Comparison of ENCODE assay signal across 8 mouse cellular contexts in the genomic region with DNA sequence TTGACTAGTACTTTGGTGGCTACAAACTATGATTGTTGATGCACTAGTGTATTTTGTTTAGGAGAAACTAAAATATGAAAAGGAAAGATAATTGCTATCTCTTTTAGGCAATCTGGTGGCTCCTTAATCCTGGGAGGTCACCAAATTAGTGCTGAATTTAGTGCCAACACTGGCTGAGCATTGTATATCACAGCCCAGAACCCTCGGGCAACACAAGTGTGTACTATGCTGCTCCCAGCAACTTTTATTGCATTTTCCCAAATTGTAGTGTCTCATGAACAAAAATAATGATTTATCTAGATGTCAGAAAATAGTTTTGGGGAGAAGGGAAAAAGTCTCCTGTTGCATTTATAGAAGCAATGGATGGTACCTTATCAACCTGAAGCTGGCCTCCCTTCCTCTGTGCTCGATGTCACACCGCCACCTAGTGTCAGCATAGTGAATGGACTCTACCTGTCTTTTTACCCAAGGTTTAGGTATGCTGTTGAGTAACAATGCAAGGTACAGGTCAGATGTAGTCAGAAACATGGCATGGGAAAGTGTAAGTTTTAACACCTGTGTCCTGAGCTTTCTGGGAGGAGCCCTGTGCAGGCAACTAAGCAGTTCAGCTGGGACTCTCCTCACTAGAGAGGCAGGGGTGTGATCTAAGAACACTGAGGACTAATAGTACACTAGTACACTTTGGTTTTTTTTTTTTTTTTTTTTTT. TPM values are rescaled to one million over a fixed set of nuclear protein-coding genes. Genes with fewer than 3 reads are reported as not detected.
DNase-seq lines count a peak whose midpoint lies in the region; ATAC-seq and TF ChIP-seq lines count a peak whose summit lies in the region.
"Had no signal": no experiment of that assay in that cellular context is flagged by ENCODE, and none has a peak within 500 bp of the region (broad histone marks: within the 10 kb centered on the region; RNA-seq: fewer than 3 reads in every experiment).

No protein-coding gene starts in this region.

- H3K9me3 ChIP-seq in forebrain, postnatal 0 days (ENCODE audit: low read length): no peaks in the 10 kb centered on the region
- H3K9me3 ChIP-seq in intestine, embryonic 16.5 days (ENCODE audit: control insufficient read depth, low read length): no peaks in the 10 kb centered on the region
- no peaks in the 10 kb centered on the region for H3K9me3 ChIP-seq in midbrain, embryonic 12.5 days

- peak; percentile 93 for TF ChIP-seq CTCF in forebrain, postnatal 0 days (IDR thresholded peaks at IDR 0.05; ENCODE audit: low read depth)

- ATAC-seq in forebrain, postnatal 0 days: peak; percentile 81
- ATAC-seq in intestine, embryonic 16.5 days: peak; percentile 82
- 0 out of 2 replicates have a peak, but pooled peaks have one; percentile 71 for ATAC-seq in midbrain, embryonic 12.5 days (ENCODE audit: low FRiP score, low read depth)

- H3K27me3 ChIP-seq in forebrain, postnatal 0 days (ENCODE audit: insufficient read depth, low read length): no peaks in the 10 kb centered on the region
- no peaks in the 10 kb centered on the region for H3K27me3 ChIP-seq in intestine, embryonic 16.5 days (replicated peaks; ENCODE audit: control insufficient read depth, insufficient read depth, low read length)
- no peaks in the 10 kb centered on the region for H3K27me3 ChIP-seq in midbrain, embryonic 12.5 days

- 0 out of 2 replicates have a peak, but pooled peaks cover 6% of the 10 kb centered on the region for H3K4me1 ChIP-seq in forebrain, postnatal 0 days (ENCODE audit: insufficient read depth)
- no peaks in the 10 kb centered on the region for H3K4me1 ChIP-seq in intestine, embryonic 16.5 days (ENCODE audit: control insufficient read depth, insufficient read depth, low read length)
- no peaks in the 10 kb centered on the region for H3K4me1 ChIP-seq in midbrain, embryonic 12.5 days

- 16% methylated on average over 3 of the region's 3 CpGs for WGBS in forebrain, postnatal 0 days
- WGBS in intestine, embryonic 16.5 days: 23% methylated on average over 3 of the region's 3 CpGs
- 26% methylated on average over 3 of the region's 3 CpGs for WGBS in midbrain, embryonic 12.5 days

- H3K4me2 ChIP-seq in forebrain, postnatal 0 days (ENCODE audit: low read depth): no peak overlapping the region
- no peak overlapping the region for H3K4me2 ChIP-seq in intestine, embryonic 16.5 days (ENCODE audit: low read depth, low read length)
- H3K4me2 ChIP-seq in midbrain, embryonic 12.5 days (replicated peaks): no peak overlapping the region

- H3K36me3 ChIP-seq in forebrain, postnatal 0 days (ENCODE audit: insufficient read depth): no peaks in the 10 kb centered on the region
- H3K36me3 ChIP-seq in intestine, embryonic 16.5 days (ENCODE audit: control insufficient read depth, insufficient read depth, low read length): no peaks in the 10 kb centered on the region
- no peaks in the 10 kb centered on the region for H3K36me3 ChIP-seq in midbrain, embryonic 12.5 days

- no peak overlapping the region for H3K9ac ChIP-seq in forebrain, postnatal 0 days
- H3K9ac ChIP-seq in intestine, embryonic 16.5 days (ENCODE audit: low read depth, low read length): no peak overlapping the region
- no peak overlapping the region for H3K9ac ChIP-seq in midbrain, embryonic 12.5 days (replicated peaks)

- DNase-seq in T-cell, adult 2 months (ENCODE audit: low spot score): peak; percentile 28
- peak; percentile 24 for DNase-seq in cerebellum, adult 11-12 months
- DNase-seq in forebrain, postnatal 0 days: peak; percentile 83
- DNase-seq in left cerebral cortex, postnatal 4 days: peak; percentile 67
- peak; percentile 48 to 79 for DNase-seq in spleen, postnatal 10 days (ENCODE audit: low spot score in 2 of 2)

- H3K4me3 ChIP-seq in forebrain, postnatal 0 days (ENCODE audit: low read depth, low read length): no peak overlapping the region
- H3K4me3 ChIP-seq in intestine, embryonic 16.5 days (ENCODE audit: low read length): no peak overlapping the region
- H3K4me3 ChIP-seq in midbrain, embryonic 12.5 days: no peak overlapping the region
- H3K4me3 ChIP-seq: myocyte had no signal

- no peak overlapping the region for H3K27ac ChIP-seq in forebrain, postnatal 0 days (ENCODE audit: low read depth, low read length)
- no peak overlapping the region for H3K27ac ChIP-seq in intestine, embryonic 16.5 days (ENCODE audit: low read length)
- H3K27ac ChIP-seq in midbrain, embryonic 12.5 days (replicated peaks): no peak overlapping the region

- intact Hi-C loops in left cerebral cortex, postnatal 4 days (cut with DNase I): loop anchor here (5.0 to 10.0 kb wide), 3 partner anchors 124 to 214 kb away; no protein-coding TSS in a partner anchor

RNA-seq across cellular contexts. Expression of a gene that starts 43.1 kb away (rescaled TPM):
- 40.9 and 47.6 TPM in 2 replicates for total RNA-seq in forebrain, postnatal 0 days (2014; rRNA removed)
- 8.6 and 12.9 TPM in 2 replicates for polyA plus RNA-seq in forebrain, postnatal 0 days (2015; fragmentation: Nextera tagmentation; extraction: Ambion mirVana)
- polyA plus RNA-seq in intestine, embryonic 16.5 days (2015; fragmentation: Nextera tagmentation; extraction: Ambion mirVana): 11.0 and 13.1 TPM in 2 replicates
- total RNA-seq in left cerebral cortex, postnatal 4 days (2021): 100 to 1,000 TPM; 197 to 209 TPM
- 7.0 and 7.4 TPM in 2 replicates for polyA plus RNA-seq in midbrain, embryonic 12.5 days (2016; fragmentation: Nextera tagmentation; extraction: Ambion mirVana)

Comparison
In these comparisons a context has a peak if more than half of its experiments do, and no peak if none do; other contexts are left out.
1. DNase-seq: peak in every context shown above with its lines; median percentile 83 in forebrain, postnatal 0 days; 67 in left cerebral cortex, postnatal 4 days; 64 in spleen, postnatal 10 days; 28 in T-cell, adult 2 months; 24 in cerebellum, adult 11-12 months.